Mouse (Mus musculus) layer of hippocampus, postnatal 25 days (tissue): ENCODE data around the gene Tent4b. TPM values are rescaled to one million over a fixed set of nuclear protein-coding genes. Genes with fewer than 3 reads are reported as not detected.

ENCODE experiments used
- DNase-seq, 2 experiments: peaks; one replicate each; pipeline ENCODE4 v3.0.0; 2022; ENCODE audit warnings: mixed read lengths in 2 of 2, low spot score in 1 of 2; ENCODE audit errors: extremely low spot score in 1 of 2
- total RNA-seq, 2 experiments: library from RNA; stranded (reverse); gene quantifications; 2 replicates each; pipeline ENCODE4 v1.2.3; 2021

The Tent4b gene
- total RNA-seq, 2 experiments from 2014 or later = 31.3 to 38.1 TPM

GRCm38 (mm10) chr8:88298733-88299103 is 99.7 kb downstream of the Tent4b start:
- DNase-seq = no peak

- DNase-seq = no peak
These were observed 101.0 kb downstream of the Tent4b start for GRCm38 (mm10) chr8:88299907-88300603.

DNA sequence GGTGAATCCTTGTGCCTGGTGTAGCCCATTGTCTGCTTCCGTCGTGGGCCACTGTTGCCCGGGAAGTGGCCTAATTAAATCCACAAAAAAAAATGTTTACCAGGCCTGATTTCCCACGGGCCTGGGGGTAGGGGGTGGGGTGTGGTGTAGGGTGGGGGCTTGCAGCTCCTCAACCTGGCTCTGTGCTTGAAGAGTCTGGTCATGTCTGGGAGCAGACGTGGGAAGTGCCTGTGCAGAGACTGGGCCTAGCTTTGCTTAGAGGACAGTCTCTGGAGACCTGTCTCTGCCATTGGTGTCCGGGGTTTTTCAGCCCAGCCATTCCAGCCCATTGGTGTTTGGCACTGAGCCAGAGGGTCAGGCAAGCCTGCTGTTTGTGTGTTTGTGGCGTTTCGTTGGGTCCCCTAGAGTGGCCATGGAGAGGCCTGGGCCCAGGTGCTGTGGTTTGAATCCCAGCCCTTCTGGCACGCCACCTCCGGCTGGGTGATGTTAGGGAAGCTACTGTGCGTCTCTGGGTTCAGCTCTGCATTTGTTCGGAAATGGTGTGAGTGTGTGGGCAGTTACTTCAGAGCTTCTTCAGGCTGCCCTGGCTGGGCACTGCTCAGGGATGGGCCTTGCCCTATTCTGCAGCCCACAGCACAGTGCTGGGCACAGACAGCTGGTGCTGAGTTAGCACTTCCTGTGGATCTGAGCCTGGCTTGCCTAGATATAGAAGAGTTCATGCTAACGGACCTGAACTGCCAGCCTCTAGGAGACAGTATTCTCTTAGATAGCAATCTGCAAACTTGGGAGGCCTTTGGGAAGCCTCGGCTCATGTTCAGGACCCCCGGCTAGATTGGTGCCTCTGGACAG is 102.8 kb downstream of the Tent4b start:
- DNase-seq = no peak

DNA sequence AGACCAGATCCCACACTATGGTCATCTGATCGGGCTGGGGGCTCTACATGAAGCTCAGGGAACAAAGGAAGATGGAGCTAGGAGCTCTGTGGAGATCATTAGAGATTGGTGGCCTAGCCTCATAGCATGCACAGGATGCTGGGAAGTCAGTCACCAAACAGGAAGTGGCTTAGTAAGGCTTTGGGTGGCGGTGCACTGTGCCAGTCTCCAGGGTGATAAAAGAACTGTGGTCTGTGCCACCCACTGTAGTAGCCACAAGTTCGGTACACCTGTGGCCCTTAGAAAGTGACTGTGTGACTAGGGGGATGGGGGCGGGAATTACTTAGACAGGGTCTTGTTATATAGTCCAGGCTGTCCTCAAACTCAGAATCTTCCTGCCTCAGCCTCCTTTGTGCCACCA is 106.8 kb downstream of the Tent4b start:
- no peak for DNase-seq

GRCm38 (mm10) chr8:88306511-88306910 is 107.5 kb downstream of the Tent4b start:
- DNase-seq = no peak

GRCm38 (mm10) chr8:88307736-88308135 is 108.7 kb downstream of the Tent4b start:
- DNase-seq = no peak

Other genes starting within 250 kb of the Tent4b start
- gene Zfp423, start 239.6 kb upstream of the Tent4b start, total RNA-seq = 10 to 100 TPM; 26.8 to 28.9 TPM
- 10 to 100 TPM; 30.1 to 33.3 TPM for gene Cnep1r1, start 80.4 kb upstream of the Tent4b start, total RNA-seq
- gene Heatr3, start 61.4 kb upstream of the Tent4b start, total RNA-seq = 10 to 100 TPM; 29.5 to 31.9 TPM
- 1 to 10 TPM; 2.7 to 3.2 TPM for gene Adcy7, start 73.2 kb downstream of the Tent4b start, total RNA-seq
- 10 to 100 TPM; 53.3 to 55.2 TPM for gene Brd7, start 163.0 kb downstream of the Tent4b start, total RNA-seq